8 mouse cellular contexts compared by ENCODE assay signal in the genomic region with DNA sequence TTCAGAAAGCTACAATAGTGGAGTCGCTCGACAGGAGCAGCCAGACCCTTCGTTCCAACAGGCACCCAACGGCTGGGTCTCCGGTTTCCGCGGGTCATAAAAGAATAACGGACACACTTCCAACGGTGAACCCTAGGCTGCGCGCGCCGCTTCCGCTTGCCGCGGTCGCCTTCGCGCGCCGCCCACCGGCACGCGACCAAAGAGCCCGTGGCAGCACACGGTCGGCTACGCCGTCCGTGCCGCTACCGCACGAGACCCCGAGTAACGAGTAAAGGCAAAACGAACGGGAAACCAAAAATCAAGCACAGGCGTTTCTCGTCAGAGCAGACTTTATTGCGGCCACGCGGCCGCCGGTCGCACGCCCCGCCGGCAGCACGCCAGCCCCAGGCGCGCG. TPM values are rescaled to one million over a fixed set of nuclear protein-coding genes. Genes with fewer than 3 reads are reported as not detected.
DNase-seq lines count a peak whose midpoint lies in the region; ATAC-seq and TF ChIP-seq lines count a peak whose summit lies in the region.

No protein-coding gene starts in this region.

- H3K36me3 ChIP-seq in hindbrain, embryonic 13.5 days: no peaks in the 10 kb centered on the region
- H3K36me3 ChIP-seq in macrophage (ENCODE audit: inconsistent target): no peaks in the 10 kb centered on the region

- intact Hi-C loops in left cerebral cortex, adult 2 months (cut with DNase I): loop anchor here (5.0 kb wide), 1 partner anchor 100 kb away; the partner anchor contains the start of genes Wars and Wdr25

- H3K27me3 ChIP-seq in Patski: no peaks in the 10 kb centered on the region
- H3K27me3 ChIP-seq in hindbrain, embryonic 13.5 days: no peaks in the 10 kb centered on the region

- CTCF ChIA-PET in Patski (lab: Charles Lee): no interaction called here

- H3K4me2 ChIP-seq in hindbrain, embryonic 13.5 days: peak overlapping the region; percentile 66

- H3K79me2 ChIP-seq in macrophage (ENCODE audit: inconsistent target): peaks cover 75% of the 10 kb centered on the region

- POLR2A ChIA-PET in Patski (lab: Charles Lee): interaction anchor here (0.6 to 1.1 kb wide), 2 partner anchors 21 to 39 kb away, joined by 3 read pairs; no protein-coding TSS in a partner anchor

- DNase-seq in Patski (ENCODE audit: low read depth, low spot score): no peak
- DNase-seq in cerebellum, adult 9-10 months: peak; percentile 82
- peak; percentile 79 to 81 for DNase-seq in left cerebral cortex, adult 2 months (ENCODE audit: extremely low spot score in 1 of 2, low spot score in 2 of 2)
- DNase-seq in right cerebral cortex, adult 18-20 months: peak; percentile 78
- DNase-seq in urinary bladder, postnatal 14 days (ENCODE audit: low spot score): peak; percentile 77

- WGBS in hindbrain, embryonic 13.5 days: under 1% methylated on average over 52 of the region's 52 CpGs
- WGBS in macrophage (ENCODE audit: missing documents): 0% methylated on average over 52 of the region's 52 CpGs

- H3K27ac ChIP-seq in hindbrain, embryonic 13.5 days: peak overlapping the region; percentile 99
- H3K27ac ChIP-seq in left cerebral cortex, adult 2 months: peak overlapping the region; percentile 95
- H3K27ac ChIP-seq in macrophage: peak overlapping the region; percentile 42

- no peaks in the 10 kb centered on the region for H3K9me3 ChIP-seq in hindbrain, embryonic 13.5 days

- peaks cover 40% of the 10 kb centered on the region for H3K4me1 ChIP-seq in hindbrain, embryonic 13.5 days (replicated peaks)

- peak overlapping the region; percentile 82 for H3K9ac ChIP-seq in hindbrain, embryonic 13.5 days

- ATAC-seq in Patski: peak; percentile 13
- peak; percentile 42 for ATAC-seq in frontal cortex, adult (ENCODE audit: low TSS enrichment)
- ATAC-seq in hindbrain, embryonic 13.5 days (ENCODE audit: low FRiP score): peak; percentile 30

- in situ Hi-C loops in Patski (cut with MboI; ENCODE audit: low pct_unique_long_range_greater_than_20kb): no loop called here

- peak overlapping the region; percentile 99 for H3K4me3 ChIP-seq in hindbrain, embryonic 13.5 days
- peak overlapping the region; percentile 74 for H3K4me3 ChIP-seq in left cerebral cortex, adult 2 months
- H3K4me3 ChIP-seq in macrophage (ENCODE audit: inconsistent target): peak overlapping the region; percentile 65

- TF ChIP-seq CTCF in Patski (IDR thresholded peaks at IDR 0.05): no peak
- no peak; the same call in 1 of the 2 replicates for TF ChIP-seq CTCF in left cerebral cortex, adult 2 months (IDR thresholded peaks at IDR 0.05)

RNA-seq across cellular contexts. Expression of gene Yy1, which starts 0.6 kb away (rescaled TPM):
- 53.2 TPM for polyA plus RNA-seq in Patski (2021)
- 13.5 and 14.1 TPM in 2 replicates for polyA plus RNA-seq in hindbrain, embryonic 13.5 days (2015; fragmentation: Nextera tagmentation; extraction: Ambion mirVana)
- total RNA-seq in left cerebral cortex, adult 2 months (2021): 10 to 100 TPM; 51.1 to 51.9 TPM
- 10 to 100 TPM; 27.1 to 54.6 (median 36.2) TPM for total RNA-seq in macrophage (2018; cell fraction: chromatin; rRNA removed)
- total RNA-seq in macrophage (2018; cell fraction: cytosol; rRNA removed): 10 to 100 TPM; 20.1 to 36.2 (median 26.9) TPM
- 10 to 100 TPM; 25.9 to 49.7 (median 32.6) TPM for total RNA-seq in macrophage (2018; cell fraction: nucleus; rRNA removed)
- polyA plus RNA-seq in macrophage (2018): 24.1 to 61.1 TPM (median 29.0 TPM) in 3 replicates

RNA-seq across cellular contexts. Expression of gene Slc25a29, which starts 43.5 kb away (rescaled TPM):
- polyA plus RNA-seq in Patski (2021) (11.8 TPM), macrophage (2018) (0.07 to 0.37 TPM (median 0.18 TPM) in 3 replicates)
- polyA plus RNA-seq in hindbrain, embryonic 13.5 days (2015; fragmentation: Nextera tagmentation; extraction: Ambion mirVana): 17.8 and 19.2 TPM in 2 replicates
- 10 to 100 TPM; 11.2 to 16.6 TPM for total RNA-seq in left cerebral cortex, adult 2 months (2021)
- total RNA-seq in macrophage (2018; cell fraction: chromatin; rRNA removed): 1 to 10 TPM in 2 of 26 experiments, under 1 TPM in 2, not detected in 22; 0.54 to 2.2 (median 0.83) TPM
- under 1 TPM in 24 of 26 experiments, not detected in 2; 0.07 to 0.43 (median 0.22) TPM for total RNA-seq in macrophage (2018; cell fraction: cytosol; rRNA removed)
- under 1 TPM in 3 of 26 experiments, not detected in 23; 0.25 to 0.98 (median 0.71) TPM for total RNA-seq in macrophage (2018; cell fraction: nucleus; rRNA removed)

RNA-seq across cellular contexts. Expression of gene Slc25a47, which starts 43.7 kb away (rescaled TPM):
- polyA plus RNA-seq in Patski (2021) (3.7 TPM), macrophage (2018) (0.09 to 1.3 TPM (median 0.60 TPM) in 3 replicates)
- 9.8 and 10.8 TPM in 2 replicates for polyA plus RNA-seq in hindbrain, embryonic 13.5 days (2015; fragmentation: Nextera tagmentation; extraction: Ambion mirVana)
- 10 to 100 TPM in 1 of 2 experiments, 1 to 10 TPM in 1; 9.1 to 11.9 TPM for total RNA-seq in left cerebral cortex, adult 2 months (2021)
- total RNA-seq in macrophage (2018; cell fraction: chromatin; rRNA removed): 10 to 100 TPM in 24 of 26 experiments, 1 to 10 TPM in 2; 7.6 to 27.8 (median 16.9) TPM
- total RNA-seq in macrophage (2018; cell fraction: cytosol; rRNA removed): 1 to 10 TPM in 3 of 26 experiments, under 1 TPM in 22, not detected in 1; 0.08 to 2.2 (median 0.31) TPM
- 10 to 100 TPM in 8 of 26 experiments, 1 to 10 TPM in 18; 1.9 to 15.4 (median 8.8) TPM for total RNA-seq in macrophage (2018; cell fraction: nucleus; rRNA removed)

Comparison
In these comparisons a context has a peak if more than half of its experiments do, and no peak if none do; other contexts are left out.
1. H3K27ac ChIP-seq: peak in every context shown above with its lines; median percentile 99 in hindbrain, embryonic 13.5 days; 95 in left cerebral cortex, adult 2 months; 42 in macrophage.